Mouse (Mus musculus) kidney, postnatal 25 days (tissue): ENCODE results near the gene Arih1.
"Not testable (repeated sequence)": the region's sequence is repeated elsewhere in the genome, so short reads cannot be mapped to it uniquely, and the experiment has no call there.

ENCODE experiments used
- DNase-seq, 2 experiments: peaks; one replicate each; pipeline ENCODE4 v3.0.0; 2021; ENCODE audit warnings: mixed read lengths in 2 of 2

The Arih1 gene

GRCm38 (mm10) chr9:59458416-59458815 lies 28.0 kb downstream of the Arih1 start:
- DNase-seq = no peak

DNA sequence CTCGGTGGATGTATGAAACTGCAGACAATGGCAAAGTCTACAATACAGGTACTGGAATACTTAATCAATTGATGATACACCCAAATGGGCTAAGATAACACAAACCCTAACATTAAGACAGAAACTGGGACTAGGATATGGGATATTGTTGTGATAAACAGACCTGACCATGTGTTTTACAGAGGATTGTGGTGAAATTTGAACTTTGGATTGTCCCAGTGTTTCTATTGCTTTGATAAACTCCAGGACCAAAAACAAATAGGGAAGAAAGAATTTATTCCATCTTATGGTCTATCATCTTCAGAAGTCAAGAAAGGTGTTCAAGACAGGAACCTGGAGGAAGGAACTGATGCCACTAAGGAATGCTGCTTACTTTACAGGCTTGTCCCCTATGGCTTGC lies 28.7 kb downstream of the Arih1 start:
- DNase-seq = no peak

- DNase-seq = no peak
Measured at GRCm38 (mm10) chr9:59455404-59456068, 30.9 kb downstream of the Arih1 start.

DNA sequence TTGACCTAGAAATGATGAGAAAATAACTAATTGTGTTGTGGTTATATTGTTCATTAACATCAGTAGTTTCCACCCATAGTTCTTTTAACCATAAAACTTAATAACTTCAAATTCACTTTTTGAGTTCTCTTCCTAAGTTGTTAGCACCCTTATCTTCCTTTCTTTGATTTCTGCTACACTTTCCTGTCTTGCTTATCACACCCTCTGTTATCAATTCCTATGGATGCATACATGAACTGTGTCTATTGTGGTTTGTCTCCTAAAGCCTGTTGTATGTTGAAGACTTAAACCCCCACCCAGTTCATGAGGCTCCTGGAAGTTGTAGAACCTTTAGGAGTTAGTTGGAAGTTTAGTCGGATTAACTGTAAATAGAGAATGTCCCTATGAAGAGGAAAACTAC lies 52.7 kb downstream of the Arih1 start:
- no peak for DNase-seq

- no peak for DNase-seq
Measured at GRCm38 (mm10) chr9:59431626-59432025, 54.8 kb downstream of the Arih1 start.

DNA sequence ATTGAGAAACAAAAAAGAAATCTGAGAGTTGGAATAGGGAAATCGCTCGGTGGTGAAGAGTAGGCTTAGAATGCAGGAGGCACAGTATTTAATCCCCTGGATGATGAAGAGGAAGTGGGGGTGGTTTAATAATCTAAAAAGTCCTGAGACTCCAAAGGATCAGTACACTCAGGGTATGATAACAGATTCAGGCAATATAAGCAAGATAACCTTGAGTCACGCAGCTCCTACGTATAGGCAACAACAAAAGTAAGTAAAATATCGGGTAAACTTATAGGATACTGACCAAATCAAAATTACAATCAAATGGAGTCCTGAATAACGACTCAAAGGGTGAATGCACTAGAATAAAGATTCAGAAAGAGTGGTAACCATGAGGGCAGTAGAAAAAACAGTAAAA lies 65.9 kb downstream of the Arih1 start:
- no peak for DNase-seq

DNA sequence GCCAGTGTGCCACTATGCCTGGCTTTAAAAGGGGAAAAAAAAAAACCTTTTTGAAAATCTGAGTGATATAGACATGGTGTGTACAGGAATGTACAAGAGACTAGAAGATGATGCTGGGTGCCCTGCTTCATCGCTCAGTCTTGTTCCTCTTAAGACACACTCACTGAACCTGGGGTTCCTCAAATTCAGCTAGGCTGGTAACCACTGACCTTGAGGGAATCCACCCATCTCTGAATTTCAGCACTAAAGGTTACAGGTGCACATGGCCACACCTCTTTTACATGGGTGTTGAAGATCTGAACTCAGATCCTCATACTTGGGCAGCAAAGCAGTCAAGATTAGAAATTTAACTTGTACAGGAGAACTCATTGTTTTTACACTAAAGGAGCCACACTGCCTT lies 79.1 kb downstream of the Arih1 start:
- DNase-seq = no peak

- DNase-seq = no peak
Measured at GRCm38 (mm10) chr9:59389086-59389485, 97.3 kb downstream of the Arih1 start.

DNA sequence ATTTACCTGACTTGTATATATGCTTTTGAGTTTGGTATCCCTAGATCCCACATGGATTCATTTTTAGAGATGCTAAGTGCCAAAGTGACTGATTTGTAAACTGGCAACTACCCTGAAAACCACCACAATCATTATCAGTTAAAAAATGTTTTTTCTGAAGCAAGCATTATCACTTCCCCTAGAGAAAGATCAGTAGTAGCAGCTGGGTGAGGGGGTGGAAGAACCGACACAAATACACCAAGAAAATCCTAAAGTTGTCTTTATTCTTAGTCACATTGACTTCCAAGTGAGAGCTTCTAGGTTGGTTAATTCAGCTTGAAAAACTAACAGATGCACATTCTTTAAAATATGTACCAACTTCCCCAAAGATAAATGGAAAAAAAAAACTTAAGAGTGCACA lies 98.1 kb downstream of the Arih1 start:
- no peak for DNase-seq

DNA sequence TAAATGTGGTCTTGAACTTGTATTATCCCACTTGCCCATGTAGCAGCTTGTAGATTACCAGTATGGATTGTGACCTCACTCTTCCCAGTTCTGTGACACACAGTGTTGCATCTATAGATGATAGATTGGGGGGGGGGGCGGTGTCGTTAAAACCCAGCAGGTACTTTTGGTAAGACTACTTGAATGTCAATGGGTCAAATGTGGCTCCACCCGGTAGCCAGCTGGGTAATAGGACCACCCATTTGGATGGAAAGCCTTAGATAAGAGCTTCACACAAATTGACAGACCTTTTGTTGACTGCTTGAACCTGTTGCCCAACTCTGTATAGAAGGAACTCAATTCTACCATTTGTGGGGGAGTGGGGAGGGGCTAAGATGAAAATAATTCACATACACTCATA lies 99.0 kb downstream of the Arih1 start:
- DNase-seq = no peak

GRCm38 (mm10) chr9:59375626-59376025 lies 110.8 kb downstream of the Arih1 start:
- no peak for DNase-seq

DNA sequence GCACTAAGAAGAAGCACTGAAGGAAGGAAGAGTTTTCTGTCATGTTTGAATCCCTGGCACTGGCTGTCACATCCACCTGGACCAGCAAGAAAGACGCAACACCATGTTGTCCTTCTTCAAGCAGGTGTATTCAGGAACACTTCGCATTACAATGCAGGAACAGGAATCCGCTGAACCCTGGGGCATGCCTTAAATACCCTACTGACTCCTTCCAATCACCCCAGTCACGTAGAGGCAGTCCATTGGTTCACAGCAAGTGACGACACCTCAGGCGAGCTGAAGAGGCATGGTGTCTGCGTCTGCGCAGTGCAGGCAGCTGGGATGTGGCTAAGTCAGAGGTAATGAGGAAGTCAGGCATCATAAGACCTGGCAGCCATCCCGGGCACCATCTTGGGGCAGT lies 116.8 kb downstream of the Arih1 start:
- DNase-seq = no peak

DNA sequence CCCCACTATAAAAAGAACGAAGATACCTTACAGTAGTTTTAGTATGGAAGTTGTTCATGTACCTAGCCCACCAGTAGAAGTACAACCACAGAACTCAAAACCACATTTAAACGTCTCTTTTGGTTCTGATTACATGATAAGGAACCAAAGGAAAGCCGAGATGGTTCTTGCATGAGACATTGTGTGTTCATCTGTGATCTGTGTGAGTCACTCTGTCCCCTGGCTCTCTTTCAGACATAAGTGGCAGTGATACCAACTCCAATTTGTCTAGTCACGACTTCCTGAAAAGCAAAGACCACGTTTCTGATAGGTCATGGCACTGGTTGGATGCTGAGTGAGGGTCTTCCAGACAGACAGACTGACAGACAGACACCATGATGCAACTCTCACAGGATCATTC lies 117.2 kb downstream of the Arih1 start:
- no peak for DNase-seq

DNA sequence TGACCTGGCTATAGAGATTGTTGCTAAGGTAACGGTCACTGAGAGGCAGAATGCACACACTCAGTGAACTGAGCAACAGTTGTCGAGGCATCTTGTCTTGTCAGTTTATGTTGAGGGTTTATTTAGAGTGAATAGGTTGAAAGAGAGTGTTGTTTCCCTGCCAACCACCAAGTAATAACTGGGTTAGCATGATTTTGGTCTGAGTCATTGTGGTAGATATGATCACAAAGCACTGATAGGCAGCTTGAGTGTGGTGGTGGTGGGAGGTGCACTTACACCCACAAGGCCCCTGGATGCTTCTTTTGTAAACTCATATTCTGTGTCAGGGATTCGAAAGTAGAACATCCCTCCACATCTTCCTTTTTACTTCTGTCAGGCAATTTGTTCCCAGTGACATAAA lies 125.9 kb downstream of the Arih1 start:
- not testable (repeated sequence) for DNase-seq

DNA sequence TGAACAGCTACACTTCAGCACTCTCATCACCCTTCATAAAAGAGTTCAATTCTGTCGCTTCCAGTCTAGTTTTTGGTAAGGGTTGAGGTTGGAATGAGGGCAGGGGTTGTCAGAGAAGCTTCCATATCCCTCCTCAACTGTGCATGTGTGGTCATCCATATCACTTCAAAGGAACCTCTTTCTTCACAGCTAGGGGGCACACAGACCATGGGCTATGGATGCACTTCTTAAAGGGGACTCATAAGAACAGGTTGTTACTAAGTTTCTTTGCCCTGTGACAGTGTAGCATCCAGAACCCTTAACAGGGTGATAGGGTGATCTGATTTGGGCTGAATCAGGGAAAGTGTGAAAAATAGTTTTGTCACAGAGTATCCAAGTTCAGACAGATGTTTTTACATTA lies 128.4 kb downstream of the Arih1 start:
- not testable (repeated sequence) for DNase-seq

GRCm38 (mm10) chr9:59353253-59353639 lies 133.2 kb downstream of the Arih1 start, which contains the start of gene Bbs4:
TSS of gene Bbs4 (minus strand) at chr9:59353508.
- DNase-seq = peak; percentile 97

DNA sequence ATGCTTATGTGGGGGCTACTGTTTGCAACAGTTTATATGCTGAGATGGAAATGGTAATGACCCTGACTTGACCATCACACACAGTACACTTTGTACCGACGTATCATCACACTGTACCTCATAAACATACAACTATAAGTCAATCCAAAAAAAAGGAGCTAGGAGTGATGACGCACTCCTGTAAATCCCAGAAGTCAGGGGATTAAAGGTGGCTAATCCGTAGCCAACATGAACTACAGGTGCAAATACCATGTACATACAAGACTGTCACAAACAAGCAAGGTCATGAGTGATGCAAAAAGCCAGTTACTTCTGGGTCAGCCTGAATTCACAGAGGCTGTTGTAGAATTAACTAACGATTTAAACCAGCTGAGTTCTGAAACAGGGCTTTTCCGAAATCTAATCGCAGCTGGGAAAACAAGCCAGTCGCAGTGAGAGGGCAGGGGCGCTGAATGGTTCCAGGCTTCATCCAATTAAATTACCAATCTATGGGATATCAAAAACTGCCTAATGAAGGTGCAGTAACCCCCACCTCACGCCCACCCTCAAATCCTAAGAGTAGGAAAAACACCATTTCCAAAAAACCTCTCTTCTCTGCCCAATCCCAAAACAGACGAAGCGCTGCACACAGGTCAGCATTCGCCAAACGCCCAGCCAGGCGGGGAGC lies 133.7 kb downstream of the Arih1 start:
- no peak for DNase-seq

DNA sequence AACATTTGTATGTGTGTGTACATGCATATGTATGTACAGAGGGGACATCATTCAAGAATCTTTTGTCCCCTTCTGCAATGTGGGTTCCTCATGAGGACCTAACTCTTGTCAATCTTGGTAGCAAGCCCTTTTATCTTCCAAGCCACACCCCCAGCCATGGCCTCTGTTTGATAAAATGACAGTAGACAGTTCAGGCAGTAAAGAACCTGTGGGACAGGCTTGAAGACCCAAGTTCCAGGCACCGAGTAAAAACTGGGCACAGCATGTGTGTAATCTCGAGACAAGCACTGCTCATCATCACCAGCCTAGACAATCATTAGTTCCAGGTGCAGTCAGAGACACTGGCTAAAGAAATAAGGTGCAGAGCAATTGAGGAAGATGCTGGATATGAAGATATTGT lies 140.2 kb downstream of the Arih1 start:
- no peak for DNase-seq

DNA sequence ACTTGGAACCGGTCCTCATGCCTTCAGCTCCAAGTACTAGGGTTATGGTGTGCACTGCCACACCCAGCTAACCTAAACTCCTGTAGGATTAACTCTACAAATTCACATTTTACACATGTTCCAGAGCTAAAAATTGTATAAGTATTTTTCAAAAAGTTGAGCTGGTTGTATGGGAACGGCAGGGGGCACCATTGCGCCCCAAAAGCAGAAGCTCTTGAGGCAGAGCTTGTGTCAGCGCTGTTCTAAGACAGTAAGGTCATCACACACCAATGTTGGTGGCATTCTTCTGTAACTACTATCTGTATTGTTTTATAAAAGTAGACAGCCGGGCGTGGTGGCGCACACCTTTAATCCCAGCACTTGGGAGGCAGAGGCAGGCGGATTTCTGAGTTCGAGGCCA lies 146.4 kb downstream of the Arih1 start:
- DNase-seq = peak in 1 of 2 experiments; percentile 29

DNA sequence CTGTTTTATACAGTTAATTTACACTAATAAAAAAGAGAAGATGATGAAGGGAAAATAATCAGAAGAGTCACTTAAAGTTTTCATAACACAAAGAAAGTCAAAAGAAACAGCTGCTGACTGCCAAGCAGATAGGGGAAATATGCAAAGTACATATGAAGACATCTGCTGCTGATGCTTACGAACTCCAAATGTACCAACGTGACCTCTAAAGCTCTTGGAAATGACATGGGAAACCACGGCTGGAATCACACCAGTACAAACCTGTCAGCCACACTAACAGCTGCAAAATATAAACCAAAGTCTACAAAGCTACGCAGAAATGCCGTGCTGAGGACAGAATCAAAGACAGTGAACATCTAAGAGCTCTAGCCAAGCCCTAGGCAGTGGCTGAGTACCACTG lies 147.3 kb downstream of the Arih1 start:
- no peak for DNase-seq

GRCm38 (mm10) chr9:59338411-59338810 lies 148.0 kb downstream of the Arih1 start:
- no peak for DNase-seq
